Mouse (Mus musculus) midbrain, embryonic 16.5 days (tissue): ENCODE measurements at regions not wholly inside any gene's neighbourhood (a gene's known extent, or its start where the extent isn't known, plus 50 kb on each side); places are given as distances from the start of the nearest gene placed in this dataset.

Experiments used
- ATAC-seq: fragments of 200-750 bp; cut with Nextera tagmentation; 2 replicates; pipeline ENCODE4 v1.8.0; 2017; ENCODE audit warnings: moderate TSS enrichment
- H3K27ac ChIP-seq: fragments of 300-500 bp; sonication (generic); 2 replicates; pipeline ENCODE4 v1.5.1; 2014; ENCODE audit warnings: mild to moderate bottlenecking, low read length, mixed read lengths
- H3K27me3 ChIP-seq: fragments of 300-500 bp; sonication (generic); 2 replicates; pipeline ENCODE4 v1.6.1; 2014; ENCODE audit warnings: low read depth, low read length, mixed read lengths; ENCODE audit not compliant: control insufficient read depth, insufficient read depth
- H3K36me3 ChIP-seq: fragments of 300-500 bp; sonication (generic); 2 replicates; pipeline ENCODE4 v1.6.1; 2014; ENCODE audit warnings: mild to moderate bottlenecking, low read length, moderate library complexity, mixed read lengths; ENCODE audit not compliant: control insufficient read depth, insufficient read depth
- H3K4me1 ChIP-seq: fragments of 300-500 bp; sonication (generic); 2 replicates; pipeline ENCODE4 v1.6.1; 2014; ENCODE audit warnings: mild to moderate bottlenecking, low read length, mixed read lengths; ENCODE audit not compliant: control insufficient read depth, insufficient read depth
- H3K4me2 ChIP-seq: fragments of 300-500 bp; sonication (generic); 2 replicates; pipeline ENCODE4 v1.6.1; 2014; ENCODE audit warnings: mild to moderate bottlenecking, low read length, mixed read lengths
- H3K4me3 ChIP-seq: fragments of 300-500 bp; sonication (generic); 2 replicates; pipeline ENCODE4 v1.5.1; 2014; ENCODE audit warnings: low read depth, mild to moderate bottlenecking, low read length, moderate library complexity, mixed read lengths
- H3K9ac ChIP-seq: fragments of 300-500 bp; sonication (generic); 2 replicates; pipeline ENCODE4 v1.6.1; 2014; ENCODE audit warnings: low read depth, low read length, mixed read lengths
- H3K9me3 ChIP-seq: fragments of 300-500 bp; sonication (generic); replicated peaks from 2 replicates; pipeline ENCODE4 v1.6.1; 2014; ENCODE audit warnings: mild to moderate bottlenecking, low read length, mixed read lengths; ENCODE audit not compliant: control insufficient read depth, poor library complexity, severe bottlenecking
- WGBS: fragments of 180-500 bp; shearing (Covaris S2); extraction: QIAGEN DNeasy Blood & Tissue Kit; methylation state at CpG from one replicate; pipeline ENCODE4 v1.1.7; 2014; 5-methylcytosine and 5-hydroxymethylcytosine counted together

DNA sequence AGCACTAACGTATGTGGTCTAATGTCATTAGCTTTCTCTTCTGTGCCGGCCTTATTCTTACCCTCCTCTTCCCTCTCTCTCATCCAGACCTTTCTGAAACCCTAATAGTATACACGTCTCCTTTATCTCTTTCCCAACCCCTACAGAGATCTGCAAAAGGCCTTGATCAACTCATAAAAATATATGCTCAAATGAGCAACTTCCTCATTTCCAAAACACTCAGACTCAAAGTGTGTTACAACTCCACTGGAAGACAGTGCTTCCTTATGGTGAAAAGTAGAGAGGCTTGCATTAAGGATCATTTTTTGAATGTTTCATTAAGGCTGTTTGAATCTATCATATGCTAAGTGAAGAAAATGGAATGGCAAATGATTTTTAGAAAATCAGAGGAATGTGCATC is 1060.1 kb upstream of the Slc10a2 start:
- no peak overlapping the region for H3K9ac ChIP-seq
- 77% methylated on average over 3 of the region's 3 CpGs for WGBS
- no peak for ATAC-seq

DNA sequence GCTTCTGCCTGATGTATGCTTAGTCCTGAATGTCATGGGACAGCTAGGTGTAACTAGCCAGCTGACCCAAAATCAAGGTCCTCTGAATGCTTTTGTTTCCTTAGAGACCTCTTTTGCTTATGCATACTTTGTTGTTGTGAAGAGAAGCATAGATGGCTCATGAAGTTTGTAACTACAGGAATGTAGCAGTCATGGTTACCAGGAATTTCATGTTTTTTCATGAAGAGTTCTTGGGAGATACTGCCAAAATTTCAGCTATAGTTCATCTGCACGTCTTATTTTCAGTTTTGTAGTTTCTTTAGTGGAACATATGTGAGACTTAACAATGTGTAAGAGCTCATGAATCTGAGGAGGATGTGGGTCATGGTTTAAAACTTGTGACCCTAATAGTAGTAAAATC is 1059.6 kb upstream of the Slc10a2 start:
- no peak overlapping the region for H3K4me3 ChIP-seq
- no peaks in the 10 kb centered on the region for H3K27me3 ChIP-seq
- H3K9me3 ChIP-seq, result no peaks in the 10 kb centered on the region
- no peaks in the 10 kb centered on the region for H3K4me1 ChIP-seq
- H3K36me3 ChIP-seq, result no peaks in the 10 kb centered on the region
- no peak overlapping the region for H3K4me2 ChIP-seq
- H3K9ac ChIP-seq, result no peak overlapping the region
- no peak overlapping the region for H3K27ac ChIP-seq
- WGBS, result 76% methylated on average over 1 of the region's 1 CpGs
- ATAC-seq, result no peak

More for the DNA sequence above, 1060.1 kb upstream of the Slc10a2 start:
- no peaks in the 10 kb centered on the region for H3K4me1 ChIP-seq
- no peaks in the 10 kb centered on the region for H3K9me3 ChIP-seq
- no peaks in the 10 kb centered on the region for H3K27me3 ChIP-seq
- H3K4me3 ChIP-seq, result no peak overlapping the region
- H3K36me3 ChIP-seq, result no peaks in the 10 kb centered on the region
- no peak overlapping the region for H3K4me2 ChIP-seq
- no peak overlapping the region for H3K27ac ChIP-seq

DNA sequence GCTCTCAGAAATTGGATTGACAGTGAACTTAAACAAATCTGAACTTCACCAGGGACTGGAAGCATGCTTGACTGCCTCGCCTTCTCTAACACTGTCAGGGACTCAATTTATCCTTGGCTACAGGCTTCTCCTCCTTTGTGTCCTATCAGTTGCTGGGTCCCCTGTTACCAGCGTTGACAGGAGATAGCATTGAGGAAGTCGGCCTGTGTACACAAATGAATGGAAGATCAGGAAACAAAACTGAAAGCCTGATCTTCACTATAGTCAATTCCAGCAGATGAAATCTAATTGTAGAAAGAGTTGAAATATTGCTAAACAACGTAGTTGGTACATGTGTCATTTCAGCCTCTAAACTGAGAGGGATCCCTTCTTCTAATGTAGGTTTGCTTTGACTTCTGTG is 1039.4 kb upstream of the Slc10a2 start:
- no peaks in the 10 kb centered on the region for H3K4me1 ChIP-seq
- H3K27me3 ChIP-seq, result no peaks in the 10 kb centered on the region
- H3K4me3 ChIP-seq, result no peak overlapping the region
- no peaks in the 10 kb centered on the region for H3K9me3 ChIP-seq
- H3K4me2 ChIP-seq, result no peak overlapping the region
- no peaks in the 10 kb centered on the region for H3K36me3 ChIP-seq
- no peak for ATAC-seq
- H3K9ac ChIP-seq, result no peak overlapping the region
- 81% methylated on average over 4 of the region's 4 CpGs for WGBS
- H3K27ac ChIP-seq, result no peak overlapping the region

DNA sequence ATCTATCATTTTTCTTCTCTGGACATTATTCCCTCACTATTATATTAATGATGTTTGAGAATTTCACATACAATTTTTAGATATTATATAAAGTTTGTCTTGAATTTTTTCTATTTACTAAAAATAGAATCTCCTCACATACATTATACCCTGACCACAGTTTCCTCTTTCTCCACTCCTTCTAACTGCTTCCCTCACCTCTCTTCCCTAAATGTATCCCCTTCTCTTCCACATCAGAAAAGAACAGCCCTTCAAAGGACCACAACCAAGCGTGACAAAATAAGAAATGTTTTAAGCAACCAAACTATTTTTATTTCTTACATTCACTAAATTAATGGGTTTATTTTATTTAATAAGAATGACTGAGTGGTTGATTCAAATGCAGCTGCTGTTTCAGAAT is 1034.9 kb upstream of the Slc10a2 start:
- no peak overlapping the region for H3K4me3 ChIP-seq
- H3K27ac ChIP-seq, result no peak overlapping the region
- H3K27me3 ChIP-seq, result no peaks in the 10 kb centered on the region
- H3K9me3 ChIP-seq, result no peaks in the 10 kb centered on the region
- H3K4me1 ChIP-seq, result no peaks in the 10 kb centered on the region
- ATAC-seq, result no peak
- no peak overlapping the region for H3K9ac ChIP-seq
- no peaks in the 10 kb centered on the region for H3K36me3 ChIP-seq
- WGBS, result 85% methylated on average over 1 of the region's 1 CpGs
- no peak overlapping the region for H3K4me2 ChIP-seq

DNA sequence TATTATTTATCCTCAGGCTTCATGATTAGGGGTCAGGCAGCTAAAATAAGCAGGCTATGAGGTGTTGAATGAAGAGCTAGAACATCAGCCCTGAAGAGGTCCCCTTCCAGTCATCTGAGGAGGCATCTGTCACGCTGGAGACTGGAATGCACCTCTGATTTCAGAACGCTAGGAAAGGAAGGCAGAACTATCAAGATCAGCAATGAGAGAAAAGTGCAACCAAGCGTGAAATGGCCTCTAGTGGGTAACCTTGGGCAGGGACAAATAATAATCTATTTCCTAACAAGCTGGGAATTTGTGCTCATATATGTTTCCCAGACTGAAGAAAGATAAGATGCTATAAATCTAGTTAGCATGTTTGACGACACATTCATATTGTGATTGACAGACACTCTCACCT is 1034.0 kb upstream of the Slc10a2 start:
- 49% methylated on average over 4 of the region's 4 CpGs for WGBS
- H3K4me3 ChIP-seq, result no peak overlapping the region
- H3K9me3 ChIP-seq, result no peaks in the 10 kb centered on the region
- no peaks in the 10 kb centered on the region for H3K36me3 ChIP-seq
- H3K9ac ChIP-seq, result no peak overlapping the region
- H3K4me2 ChIP-seq, result no peak overlapping the region
- H3K4me1 ChIP-seq, result no peaks in the 10 kb centered on the region
- no peak for ATAC-seq
- no peaks in the 10 kb centered on the region for H3K27me3 ChIP-seq
- no peak overlapping the region for H3K27ac ChIP-seq

DNA sequence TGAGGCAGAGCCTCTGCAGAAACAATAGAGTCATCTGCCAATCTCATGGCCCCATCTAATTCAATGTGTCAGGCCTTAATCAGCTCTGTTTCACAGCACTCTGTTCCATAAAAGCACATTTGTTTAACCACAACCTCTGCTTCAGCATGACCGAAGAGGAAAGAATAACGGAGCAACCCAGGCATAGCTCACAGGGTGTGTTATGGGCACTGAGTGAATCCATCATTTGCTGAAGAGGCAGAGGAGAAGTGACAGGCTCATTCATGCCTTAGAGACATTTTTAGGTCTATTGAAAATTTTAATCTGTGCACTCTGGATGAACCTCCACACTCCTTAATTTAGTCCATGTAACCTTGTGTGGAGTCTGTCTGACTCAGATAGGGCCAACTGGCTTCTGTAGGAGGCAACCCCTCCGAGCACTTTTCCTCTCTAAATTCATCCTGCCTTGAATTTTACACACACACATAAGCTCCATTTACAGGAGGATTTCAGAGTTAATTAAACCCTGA is 1027.1 kb upstream of the Slc10a2 start:
- WGBS, result 8% methylated on average over 3 of the region's 3 CpGs
- Histone ChIP-seq H3K36me3 (no peaks in the 10 kb centered on the region), H3K27me3 (no peaks in the 10 kb centered on the region), H3K9me3 (no peaks in the 10 kb centered on the region), H3K4me2 (no peak overlapping the region), H3K9ac (no peak overlapping the region), H3K4me3 (no peak overlapping the region), H3K27ac (0 out of 2 replicates have a peak overlapping the region, but pooled peaks have one; percentile 15), H3K4me1 (no peaks in the 10 kb centered on the region)
- peak; percentile 89 for ATAC-seq

DNA sequence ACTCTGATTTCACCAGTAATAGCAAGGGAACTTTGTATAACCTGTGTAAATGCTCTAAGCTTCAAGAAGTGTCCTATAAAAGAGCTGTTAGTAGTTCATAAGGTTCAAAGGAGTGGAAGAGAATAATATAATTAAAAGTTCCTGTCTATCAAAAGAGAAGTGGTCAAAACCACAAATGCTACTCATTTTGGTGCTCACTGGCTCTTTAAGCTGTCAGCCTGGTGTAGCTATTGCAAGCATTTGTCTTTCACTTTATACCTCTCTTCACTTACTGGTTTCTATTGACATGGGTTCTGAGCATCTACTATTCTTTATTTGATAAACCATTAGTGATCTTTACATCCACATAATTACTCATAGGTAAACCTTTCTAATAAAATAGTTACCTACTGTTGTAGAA is 1020.1 kb upstream of the Slc10a2 start:
- Histone ChIP-seq H3K27me3 (no peaks in the 10 kb centered on the region), H3K36me3 (no peaks in the 10 kb centered on the region), H3K9ac (no peak overlapping the region), H3K9me3 (no peaks in the 10 kb centered on the region), H3K4me1 (no peaks in the 10 kb centered on the region), H3K4me3 (no peak overlapping the region), H3K27ac (no peak overlapping the region), H3K4me2 (no peak overlapping the region)
- ATAC-seq, result no peak

DNA sequence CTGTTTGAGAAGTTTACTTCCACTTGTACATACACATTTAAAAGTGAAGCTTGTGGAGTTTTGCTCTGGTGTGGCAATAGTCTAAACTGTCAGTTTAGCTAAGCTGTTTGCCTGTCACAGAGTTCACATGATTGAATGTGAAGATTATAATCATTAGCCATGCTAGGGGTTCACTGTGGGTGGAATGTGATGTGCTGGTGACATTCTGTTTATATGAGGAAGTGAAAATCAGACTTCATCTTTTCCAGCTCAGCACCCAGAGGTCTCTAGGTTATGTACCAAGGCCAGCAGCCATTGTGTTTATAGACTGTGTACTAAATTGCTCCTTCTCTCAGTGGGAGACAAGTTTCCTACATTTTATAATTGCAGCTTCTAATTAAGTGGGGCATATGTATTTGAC is 1014.4 kb upstream of the Slc10a2 start:
- Histone ChIP-seq H3K36me3 (no peaks in the 10 kb centered on the region), H3K9me3 (no peaks in the 10 kb centered on the region), H3K9ac (no peak overlapping the region), H3K4me3 (no peak overlapping the region), H3K4me1 (no peaks in the 10 kb centered on the region), H3K4me2 (no peak overlapping the region), H3K27me3 (no peaks in the 10 kb centered on the region), H3K27ac (no peak overlapping the region)
- no peak for ATAC-seq

DNA sequence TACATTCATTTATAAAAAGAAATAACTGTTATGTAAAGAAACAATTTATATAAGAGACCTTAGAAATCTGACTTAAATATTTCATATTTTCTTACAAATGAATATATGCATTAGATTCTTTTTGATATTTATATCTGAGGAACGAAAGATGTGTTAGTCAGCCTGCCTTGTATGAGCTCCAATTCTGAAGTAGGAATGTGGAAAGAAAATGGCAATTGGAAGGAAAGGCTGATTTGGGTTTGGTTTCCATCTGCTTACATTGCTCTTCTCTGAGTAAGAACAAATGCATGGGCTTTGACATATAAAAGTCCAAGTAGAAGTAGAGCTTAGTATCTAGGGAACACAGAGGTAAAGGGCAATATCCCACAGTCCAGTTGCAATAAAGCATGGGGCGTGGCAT is 1006.2 kb upstream of the Slc10a2 start:
- H3K27ac ChIP-seq, result no peak overlapping the region
- WGBS, result 88% methylated on average over 2 of the region's 2 CpGs
- H3K4me3 ChIP-seq, result no peak overlapping the region

DNA sequence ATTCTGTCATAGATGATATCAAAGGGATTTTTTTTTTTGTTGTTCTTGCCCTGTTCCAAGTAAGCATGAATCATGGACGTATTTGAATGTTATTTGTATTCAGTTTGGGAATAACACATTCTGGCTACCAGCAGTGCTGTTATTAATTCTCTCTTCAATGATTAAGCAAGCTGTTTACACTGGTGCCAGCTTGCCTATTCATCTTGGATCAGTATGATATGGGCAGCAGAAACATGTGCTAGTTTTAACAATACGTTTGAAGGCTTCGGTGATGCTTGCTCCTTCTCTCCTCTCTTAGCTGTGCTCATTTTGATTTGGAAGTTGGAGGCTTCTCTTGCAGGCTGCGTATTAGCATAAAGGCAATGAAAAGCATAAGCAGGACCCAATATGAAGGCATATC is 984.9 kb upstream of the Slc10a2 start:
- ATAC-seq, result no peak
- 78% methylated on average over 4 of the region's 4 CpGs for WGBS
- no peak overlapping the region for H3K4me2 ChIP-seq

More for the DNA sequence above, 1006.2 kb upstream of the Slc10a2 start:
- H3K36me3 ChIP-seq, result no peaks in the 10 kb centered on the region
- H3K4me2 ChIP-seq, result no peak overlapping the region
- no peaks in the 10 kb centered on the region for H3K27me3 ChIP-seq
- no peak for ATAC-seq
- no peaks in the 10 kb centered on the region for H3K9me3 ChIP-seq
- no peaks in the 10 kb centered on the region for H3K4me1 ChIP-seq
- no peak overlapping the region for H3K9ac ChIP-seq

More for the DNA sequence above, 984.9 kb upstream of the Slc10a2 start:
- no peaks in the 10 kb centered on the region for H3K36me3 ChIP-seq
- no peaks in the 10 kb centered on the region for H3K27me3 ChIP-seq
- H3K9ac ChIP-seq, result no peak overlapping the region
- H3K27ac ChIP-seq, result no peak overlapping the region
- no peaks in the 10 kb centered on the region for H3K9me3 ChIP-seq
- no peaks in the 10 kb centered on the region for H3K4me1 ChIP-seq
- H3K4me3 ChIP-seq, result no peak overlapping the region
